Mouse (Mus musculus) cerebellum, adult 8-10 months (tissue): ENCODE data around the gene Mlh1.

Experiments used
- DNase-seq: peaks from one replicate; pipeline ENCODE4 v3.0.0; 2022

Mlh1 gene

GRCm38 (mm10) chr9:111271434-111272160 lies at the start of gene Mlh1, which contains the start of gene Epm2aip1:
Gene Mlh1, minus strand, starts transcription at chr9:111271791.
Gene Epm2aip1, plus strand, starts transcription at chr9:111271929.
- peak; percentile 99 for DNase-seq

- DNase-seq, result no peak
Measured at GRCm38 (mm10) chr9:111320912-111321311, 49.3 kb upstream of the Mlh1 start.

- DNase-seq, result peak; percentile 34
Measured at GRCm38 (mm10) chr9:111314219-111314618, 42.6 kb upstream of the Mlh1 start.

- no peak for DNase-seq
Measured at GRCm38 (mm10) chr9:111313793-111314192, 42.2 kb upstream of the Mlh1 start.

GRCm38 (mm10) chr9:111313299-111313698 lies 41.7 kb upstream of the Mlh1 start:
- DNase-seq, result no peak

GRCm38 (mm10) chr9:111312442-111313141 lies 41.0 kb upstream of the Mlh1 start:
- no peak for DNase-seq

GRCm38 (mm10) chr9:111311843-111312441 lies 40.4 kb upstream of the Mlh1 start:
- DNase-seq, result no peak

- no peak for DNase-seq
Measured at GRCm38 (mm10) chr9:111311031-111311842, 39.6 kb upstream of the Mlh1 start, which contains the start of gene Trank1. Gene Trank1, plus strand, starts transcription at chr9:111311739.

GRCm38 (mm10) chr9:111306142-111306541 lies 34.6 kb upstream of the Mlh1 start:
- DNase-seq, result no peak

GRCm38 (mm10) chr9:111304036-111304435 lies 32.4 kb upstream of the Mlh1 start:
- DNase-seq, result no peak

GRCm38 (mm10) chr9:111302196-111302831 lies 30.7 kb upstream of the Mlh1 start:
- no peak for DNase-seq

GRCm38 (mm10) chr9:111298606-111299005 lies 27.0 kb upstream of the Mlh1 start:
- no peak for DNase-seq

GRCm38 (mm10) chr9:111296433-111296832 lies 24.8 kb upstream of the Mlh1 start:
- DNase-seq, result no peak

- no peak for DNase-seq
Measured at GRCm38 (mm10) chr9:111295323-111295722, 23.7 kb upstream of the Mlh1 start.

GRCm38 (mm10) chr9:111294911-111295310 lies 23.3 kb upstream of the Mlh1 start:
- no peak for DNase-seq

GRCm38 (mm10) chr9:111293234-111293633 lies 21.6 kb upstream of the Mlh1 start:
- DNase-seq, result no peak

GRCm38 (mm10) chr9:111290539-111291100 lies 19.0 kb upstream of the Mlh1 start:
- no peak for DNase-seq

- peak; percentile 94 for DNase-seq
Measured at GRCm38 (mm10) chr9:111289832-111290339, 18.3 kb upstream of the Mlh1 start.

GRCm38 (mm10) chr9:111289294-111289831 lies 17.8 kb upstream of the Mlh1 start:
- DNase-seq, result no peak

- DNase-seq, result no peak
Measured at GRCm38 (mm10) chr9:111287956-111288355, 16.4 kb upstream of the Mlh1 start.

GRCm38 (mm10) chr9:111286468-111286867 lies 14.9 kb upstream of the Mlh1 start:
- no peak for DNase-seq

- no peak for DNase-seq
Measured at GRCm38 (mm10) chr9:111285676-111286075, 14.1 kb upstream of the Mlh1 start.
